Mouse (Mus musculus) neutrophil, adult 5-6 weeks (primary cell): Measurements from ENCODE around the gene Tcf7l2. TPM values are rescaled to one million over a fixed set of nuclear protein-coding genes. Genes with fewer than 3 reads are reported as not detected.

Source experiments
- ATAC-seq: fragments of 151-379, 151-347 bp; 2 replicates; pipeline ENCODE4 v1.8.0; 2017; ENCODE audit warnings: mild to moderate bottlenecking, moderate TSS enrichment; ENCODE audit not compliant: insufficient number of reproducible peaks, poor library complexity, low FRiP score, severe bottlenecking; ENCODE audit errors: extremely low read depth
- total RNA-seq: library from RNA; stranded (forward); fragments of 200-1000 nt; gene quantifications from 2 replicates; pipeline ENCODE4 v1.2.3, GENCODE M21; 2017

The Tcf7l2 gene
- total RNA-seq, 1 experiment from 2014 or later = 0.70 TPM

- ATAC-seq = no peak
These were observed 173.1 kb downstream of the Tcf7l2 start for GRCm38 (mm10) chr19:55914614-55915211.

- ATAC-seq = peak; percentile 53; the same call in 1 of the 2 replicates
These were observed 173.9 kb downstream of the Tcf7l2 start for GRCm38 (mm10) chr19:55915506-55915905.

GRCm38 (mm10) chr19:55916211-55916610, 174.6 kb downstream of the Tcf7l2 start:
- ATAC-seq = no peak

- ATAC-seq = no peak
These were observed 182.3 kb downstream of the Tcf7l2 start for GRCm38 (mm10) chr19:55923789-55924426.

- no peak for ATAC-seq
These were observed 183.2 kb downstream of the Tcf7l2 start for GRCm38 (mm10) chr19:55924800-55925199.

GRCm38 (mm10) chr19:55925425-55925803, 183.8 kb downstream of the Tcf7l2 start:
- ATAC-seq = no peak

GRCm38 (mm10) chr19:55925804-55926521, 184.3 kb downstream of the Tcf7l2 start:
- ATAC-seq = no peak

GRCm38 (mm10) chr19:55926858-55927673, 185.4 kb downstream of the Tcf7l2 start:
- ATAC-seq = no peak

- no peak for ATAC-seq
These were observed 186.0 kb downstream of the Tcf7l2 start for GRCm38 (mm10) chr19:55927674-55928061.

- ATAC-seq = no peak
These were observed 187.1 kb downstream of the Tcf7l2 start for GRCm38 (mm10) chr19:55928674-55929073.

GRCm38 (mm10) chr19:55931642-55932041, 190.0 kb downstream of the Tcf7l2 start:
- no peak for ATAC-seq

- no peak for ATAC-seq
These were observed 192.5 kb downstream of the Tcf7l2 start for GRCm38 (mm10) chr19:55933947-55934729.

GRCm38 (mm10) chr19:55934730-55935003, 193.0 kb downstream of the Tcf7l2 start:
- ATAC-seq = no peak

GRCm38 (mm10) chr19:55937026-55937425, 195.4 kb downstream of the Tcf7l2 start:
- ATAC-seq = no peak

GRCm38 (mm10) chr19:55938254-55939046, 196.8 kb downstream of the Tcf7l2 start:
- no peak for ATAC-seq

- ATAC-seq = no peak
These were observed 197.5 kb downstream of the Tcf7l2 start for GRCm38 (mm10) chr19:55939090-55939489.

GRCm38 (mm10) chr19:55939719-55940118, 198.1 kb downstream of the Tcf7l2 start:
- ATAC-seq = no peak
